10 mouse cellular contexts compared by ENCODE assay signal in genomic region chr19:4994043-4994442, GRCm38 (mm10). TPM values are rescaled to one million over a fixed set of nuclear protein-coding genes. Genes with fewer than 3 reads are reported as not detected.
A peak's percentile ranks its signal among the peaks of the same experiment; 100 is the strongest.
DNase-seq lines count a peak whose midpoint lies in the region; ATAC-seq lines count a peak whose summit lies in the region.
"Had no signal": no experiment of that assay in that cellular context is flagged by ENCODE, and none has a peak within 500 bp of the region (broad histone marks: within the 10 kb centered on the region; RNA-seq: fewer than 3 reads in every experiment).

No protein-coding gene starts in this region.

- DNase-seq in midbrain, embryonic 14.5 days = peak; percentile 75
- peak; percentile 89 for DNase-seq in layer of hippocampus, adult 9-11 months
- peak; percentile 81 for DNase-seq in right cerebral cortex, postnatal 14 days
- DNase-seq in embryo, embryonic 10.5 days (ENCODE audit: low spot score) = no peak
- DNase-seq: adrenal gland, adult 8-10 months; kidney, adult 11 months had no signal

- H3K4me1 ChIP-seq in midbrain, embryonic 14.5 days (ENCODE audit: control insufficient read depth, insufficient read depth, low read length) = peaks cover 28% of the 10 kb centered on the region
- H3K4me1 ChIP-seq in midbrain, embryonic 13.5 days (replicated peaks) = peaks cover 43% of the 10 kb centered on the region
- peaks cover 32% of the 10 kb centered on the region for H3K4me1 ChIP-seq in forebrain, embryonic 16.5 days (replicated peaks; ENCODE audit: control insufficient read depth, insufficient read depth, low read length)

- 44% methylated on average over 5 of the region's 5 CpGs for WGBS in midbrain, embryonic 14.5 days
- WGBS in midbrain, embryonic 13.5 days = 57% methylated on average over 5 of the region's 5 CpGs
- whole genome bisulfite sequencing in forebrain, embryonic 16.5 days = 44% methylated on average over 5 of the region's 5 CpGs

- no peak for ATAC-seq in midbrain, embryonic 14.5 days (ENCODE audit: low FRiP score, low TSS enrichment)
- ATAC-seq in midbrain, embryonic 13.5 days = no peak
- no peak; the same call in 1 of the 2 replicates for ATAC-seq in forebrain, embryonic 16.5 days
- ATAC-seq in inflammation-experienced regulatory T-cells, adult 6 months = no peak

- H3K9me3 ChIP-seq in midbrain, embryonic 14.5 days (ENCODE audit: control insufficient read depth, low read length) = no peaks in the 10 kb centered on the region
- H3K9me3 ChIP-seq in midbrain, embryonic 13.5 days = no peaks in the 10 kb centered on the region
- H3K9me3 ChIP-seq in forebrain, embryonic 16.5 days (ENCODE audit: control insufficient read depth, low read length) = no peaks in the 10 kb centered on the region
- H3K9me3 ChIP-seq: limb, embryonic 15.5 days had no signal

- peaks cover 20% of the 10 kb centered on the region for H3K27me3 ChIP-seq in midbrain, embryonic 14.5 days (ENCODE audit: control insufficient read depth, insufficient read depth, low read length)
- peaks cover 74% of the 10 kb centered on the region for H3K27me3 ChIP-seq in midbrain, embryonic 13.5 days
- peaks cover 10% of the 10 kb centered on the region; the same call in 1 of the 2 replicates for H3K27me3 ChIP-seq in forebrain, embryonic 16.5 days (replicated peaks; ENCODE audit: control insufficient read depth, insufficient read depth, low read length)

- H3K4me2 ChIP-seq in midbrain, embryonic 14.5 days (ENCODE audit: low read length) = no peak overlapping the region
- no peak overlapping the region for H3K4me2 ChIP-seq in midbrain, embryonic 13.5 days (replicated peaks)
- no peak overlapping the region; the same call in 1 of the 2 replicates for H3K4me2 ChIP-seq in forebrain, embryonic 16.5 days (ENCODE audit: low read length)
- H3K4me2 ChIP-seq: limb, embryonic 15.5 days had no signal

- H3K27ac ChIP-seq in midbrain, embryonic 14.5 days (replicated peaks; ENCODE audit: low read depth, low read length) = peak overlapping the region; percentile 10; the same call in 1 of the 2 replicates
- H3K27ac ChIP-seq in midbrain, embryonic 13.5 days = no peak overlapping the region
- H3K27ac ChIP-seq in forebrain, embryonic 16.5 days (ENCODE audit: low read length) = peak overlapping the region; percentile 63
- H3K27ac ChIP-seq: limb, embryonic 15.5 days had no signal

- H3K36me3 ChIP-seq in midbrain, embryonic 14.5 days (ENCODE audit: control insufficient read depth, insufficient read depth, low read length) = no peaks in the 10 kb centered on the region
- no peaks in the 10 kb centered on the region for H3K36me3 ChIP-seq in midbrain, embryonic 13.5 days
- no peaks in the 10 kb centered on the region for H3K36me3 ChIP-seq in forebrain, embryonic 16.5 days (ENCODE audit: control insufficient read depth, insufficient read depth)
- H3K36me3 ChIP-seq: limb, embryonic 15.5 days had no signal

- H3K9ac ChIP-seq in midbrain, embryonic 14.5 days (replicated peaks; ENCODE audit: low read length) = no peak overlapping the region
- H3K9ac ChIP-seq in midbrain, embryonic 13.5 days (replicated peaks) = no peak overlapping the region
- no peak overlapping the region for H3K9ac ChIP-seq in forebrain, embryonic 16.5 days (replicated peaks; ENCODE audit: low read depth, low read length)
- H3K9ac ChIP-seq: limb, embryonic 15.5 days had no signal

- H3K4me3 ChIP-seq in midbrain, embryonic 14.5 days (replicated peaks; ENCODE audit: low read depth, low read length) = no peak overlapping the region
- H3K4me3 ChIP-seq in midbrain, embryonic 13.5 days (replicated peaks) = no peak overlapping the region
- H3K4me3 ChIP-seq in forebrain, embryonic 16.5 days (replicated peaks; ENCODE audit: low read length) = no peak overlapping the region
- H3K4me3 ChIP-seq: limb, embryonic 15.5 days had no signal

RNA-seq across cellular contexts. Expression of gene Npas4, which starts 3.9 kb away (rescaled TPM):
- polyA plus RNA-seq in midbrain, embryonic 14.5 days (2014; fragmentation: Nextera tagmentation; extraction: Ambion mirVana) = 0.24 and 0.58 TPM in 2 replicates
- 0.31 and 0.32 TPM in 2 replicates for polyA plus RNA-seq in midbrain, embryonic 13.5 days (2015; fragmentation: Nextera tagmentation; extraction: Ambion mirVana)
- 0.21 and 0.71 TPM in 2 replicates for polyA plus RNA-seq in forebrain, embryonic 16.5 days (2015; fragmentation: Nextera tagmentation; extraction: Ambion mirVana)
- polyA plus RNA-seq in inflammation-experienced regulatory T-cells, adult 6 months (2017; shearing (Covaris generic)) = 1 to 10 TPM in 2 of 3 experiments, under 1 TPM in 1; 0.60 to 1.9 (median 1.4) TPM
- polyA plus RNA-seq: limb, embryonic 15.5 days had no signal

RNA-seq across cellular contexts. Expression of gene Slc29a2, which starts 29.6 kb away (rescaled TPM):
- 6.2 and 8.7 TPM in 2 replicates for polyA plus RNA-seq in midbrain, embryonic 14.5 days (2014; fragmentation: Nextera tagmentation; extraction: Ambion mirVana)
- 7.8 TPM in 2 replicates for polyA plus RNA-seq in midbrain, embryonic 13.5 days (2015; fragmentation: Nextera tagmentation; extraction: Ambion mirVana)
- polyA plus RNA-seq in forebrain, embryonic 16.5 days (2015; fragmentation: Nextera tagmentation; extraction: Ambion mirVana) = 11.2 and 13.4 TPM in 2 replicates
- polyA plus RNA-seq in inflammation-experienced regulatory T-cells, adult 6 months (2017; shearing (Covaris generic)) = 1 to 10 TPM in 2 of 3 experiments, under 1 TPM in 1; 0.20 to 2.4 (median 1.7) TPM

RNA-seq across cellular contexts. Expression of gene Mrpl11, which starts 32.1 kb away (rescaled TPM):
- polyA plus RNA-seq in midbrain, embryonic 14.5 days (2014; fragmentation: Nextera tagmentation; extraction: Ambion mirVana) = 117 and 122 TPM in 2 replicates
- polyA plus RNA-seq in midbrain, embryonic 13.5 days (2015; fragmentation: Nextera tagmentation; extraction: Ambion mirVana) = 111 and 113 TPM in 2 replicates
- polyA plus RNA-seq in forebrain, embryonic 16.5 days (2015; fragmentation: Nextera tagmentation; extraction: Ambion mirVana) = 106 and 116 TPM in 2 replicates
- polyA plus RNA-seq in inflammation-experienced regulatory T-cells, adult 6 months (2017; shearing (Covaris generic)) = 10 to 100 TPM; 76.1 to 89.6 (median 87.7) TPM

RNA-seq across cellular contexts. Expression of gene B4gat1, which starts 44.6 kb away (rescaled TPM):
- polyA plus RNA-seq in midbrain, embryonic 14.5 days (2014; fragmentation: Nextera tagmentation; extraction: Ambion mirVana) = 69.7 and 77.4 TPM in 2 replicates
- polyA plus RNA-seq in midbrain, embryonic 13.5 days (2015; fragmentation: Nextera tagmentation; extraction: Ambion mirVana) = 52.9 and 54.3 TPM in 2 replicates
- 58.2 and 62.5 TPM in 2 replicates for polyA plus RNA-seq in forebrain, embryonic 16.5 days (2015; fragmentation: Nextera tagmentation; extraction: Ambion mirVana)
- polyA plus RNA-seq in inflammation-experienced regulatory T-cells, adult 6 months (2017; shearing (Covaris generic)) = 10 to 100 TPM; 10.3 to 12.5 (median 10.4) TPM

RNA-seq across cellular contexts. Expression of gene AC124502.3, which starts 44.6 kb away (rescaled TPM):
- polyA plus RNA-seq in midbrain, embryonic 14.5 days (2014; fragmentation: Nextera tagmentation; extraction: Ambion mirVana) = 1.5 and 1.6 TPM in 2 replicates
- polyA plus RNA-seq in midbrain, embryonic 13.5 days (2015; fragmentation: Nextera tagmentation; extraction: Ambion mirVana) = 3.9 and 4.3 TPM in 2 replicates
- 2.1 and 2.9 TPM in 2 replicates for polyA plus RNA-seq in forebrain, embryonic 16.5 days (2015; fragmentation: Nextera tagmentation; extraction: Ambion mirVana)
- under 1 TPM; 0.41 to 0.81 (median 0.44) TPM for polyA plus RNA-seq in inflammation-experienced regulatory T-cells, adult 6 months (2017; shearing (Covaris generic))
